Mouse (Mus musculus) left cerebral cortex, postnatal 25 days (tissue): ENCODE measurements around the gene Actrt3. TPM values are rescaled to one million over a fixed set of nuclear protein-coding genes. Genes with fewer than 3 reads are reported as not detected.
"Not testable (repeated sequence)": the region's sequence is repeated elsewhere in the genome, so short reads cannot be mapped to it uniquely, and the experiment has no call there.

Experiments used
- DNase-seq, 2 experiments: peaks; one replicate each; pipeline ENCODE4 v3.0.0; 2022; ENCODE audit warnings: low spot score in 2 of 2, mixed read lengths in 1 of 2
- intact Hi-C: fragments of 180-260 bp; cut with DNase I; formaldehyde crosslinking; loops from one replicate; pipeline ENCODE4 v1.15.1; 2025
- total RNA-seq, 2 experiments: library from RNA; stranded (reverse); gene quantifications; 2 replicates each; pipeline ENCODE4 v1.2.3; 2021

The Actrt3 gene
- total RNA-seq, 2 experiments from 2014 or later = 0.78 to 0.82 TPM

GRCm38 (mm10) chr3:30593719-30594485 lies 5.8 kb downstream of the Actrt3 start:
- intact Hi-C loops = no loop called here
- peak in 1 of 2 experiments; percentile 13 for DNase-seq

DNA sequence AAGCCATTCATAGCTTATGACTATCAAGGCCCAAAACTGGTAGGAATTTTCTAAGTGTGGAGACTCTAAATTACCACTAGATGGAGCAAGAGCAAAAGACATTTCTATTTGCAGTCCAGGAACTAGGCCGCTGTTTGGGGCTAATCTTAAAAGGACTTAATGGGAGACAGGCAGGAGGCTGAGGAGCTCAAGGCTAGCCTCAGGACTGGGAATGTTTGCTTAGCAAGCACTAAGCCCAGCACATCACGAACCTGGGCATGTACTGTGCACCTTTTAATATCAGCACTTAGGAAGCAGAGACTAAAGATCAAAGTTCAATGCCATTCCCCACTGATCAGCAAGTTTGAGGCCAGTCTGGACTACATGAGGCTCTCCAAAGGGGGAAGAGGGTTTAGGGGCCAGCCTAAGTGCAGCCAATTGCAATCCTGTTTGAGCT lies 7.3 kb downstream of the Actrt3 start:
- DNase-seq = peak in 1 of 2 experiments; percentile 41
- intact Hi-C loops = no loop called here

- no peak for DNase-seq
- intact Hi-C loops = no loop called here
Measured at GRCm38 (mm10) chr3:30588865-30589264, 10.9 kb downstream of the Actrt3 start.

DNA sequence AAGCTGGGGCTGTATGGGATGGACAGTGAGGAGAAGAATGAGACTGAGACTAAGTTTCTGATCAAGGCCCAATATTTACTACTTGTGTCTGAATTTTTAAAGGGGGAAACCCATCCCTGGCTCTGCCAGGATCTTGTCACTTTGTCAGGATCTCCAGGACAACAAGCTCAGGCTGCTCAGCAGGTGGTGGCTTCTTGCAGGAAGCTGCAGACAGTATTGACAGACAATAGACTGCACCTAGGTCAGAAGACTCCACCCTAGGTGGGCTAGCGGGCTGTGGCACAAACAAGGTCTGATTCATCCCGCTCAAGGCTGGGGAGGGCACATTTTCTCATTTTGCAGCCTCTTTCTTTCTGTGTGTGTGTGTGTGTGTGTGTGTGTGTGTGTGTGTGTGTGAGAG lies 26.2 kb downstream of the Actrt3 start:
- intact Hi-C loops = no loop called here
- DNase-seq = no peak

DNA sequence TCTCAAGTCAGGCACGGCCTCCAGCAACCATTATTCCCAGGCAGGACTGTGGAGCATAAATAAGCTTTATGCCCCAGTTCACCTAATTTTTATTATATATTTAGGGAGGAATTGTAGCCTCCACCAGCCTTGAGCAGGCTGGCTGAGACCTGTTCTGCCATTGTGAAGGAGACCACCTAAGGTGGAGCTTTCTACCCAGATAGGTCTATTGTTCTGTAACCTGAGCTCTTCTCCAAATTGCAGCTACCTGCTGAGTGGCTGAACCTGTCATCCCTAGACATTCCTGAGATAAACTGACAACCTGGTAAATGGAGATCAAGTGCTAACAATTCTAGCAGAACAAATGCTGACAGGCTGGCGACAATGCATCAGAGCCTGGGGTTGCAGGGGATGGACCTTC lies 33.4 kb downstream of the Actrt3 start:
- not testable (repeated sequence) for DNase-seq
- intact Hi-C loops = loop anchor here (10.0 kb wide), 1 partner anchor 1532 kb away; no protein-coding TSS in a partner anchor

DNA sequence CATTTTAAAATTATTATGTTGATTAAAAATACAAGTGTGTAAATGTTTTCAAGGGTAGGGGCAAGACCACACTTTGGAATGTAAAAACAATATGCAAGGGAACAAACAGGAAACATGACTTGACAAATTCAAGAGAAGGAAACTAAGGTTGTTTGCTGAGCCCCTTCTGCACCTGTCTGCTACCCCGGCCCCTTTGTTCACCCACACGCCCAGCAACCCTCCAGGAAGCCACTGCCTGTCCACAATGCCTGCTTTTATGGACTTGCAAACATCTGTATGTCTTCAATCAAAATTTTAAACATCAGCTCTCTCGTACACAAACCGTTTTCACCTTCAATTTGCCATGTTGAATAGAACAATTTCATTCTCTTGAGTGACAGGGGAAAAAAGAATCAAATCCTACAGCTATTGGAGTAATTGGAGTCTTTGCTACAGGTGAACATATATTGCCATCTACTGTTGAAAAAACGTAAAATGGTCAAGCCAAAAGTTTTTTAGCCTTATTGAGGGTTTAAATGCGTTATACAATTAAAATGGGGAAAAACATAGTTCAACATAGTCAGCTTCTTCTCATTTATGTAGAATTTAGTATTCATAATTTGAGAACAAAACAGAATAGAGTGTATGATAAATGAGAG lies 38.9 kb downstream of the Actrt3 start:
- no peak for DNase-seq
- intact Hi-C loops = loop anchor here (2.0 to 10.0 kb wide), 3 partner anchors 748 to 1526 kb away; no protein-coding TSS in a partner anchor

DNA sequence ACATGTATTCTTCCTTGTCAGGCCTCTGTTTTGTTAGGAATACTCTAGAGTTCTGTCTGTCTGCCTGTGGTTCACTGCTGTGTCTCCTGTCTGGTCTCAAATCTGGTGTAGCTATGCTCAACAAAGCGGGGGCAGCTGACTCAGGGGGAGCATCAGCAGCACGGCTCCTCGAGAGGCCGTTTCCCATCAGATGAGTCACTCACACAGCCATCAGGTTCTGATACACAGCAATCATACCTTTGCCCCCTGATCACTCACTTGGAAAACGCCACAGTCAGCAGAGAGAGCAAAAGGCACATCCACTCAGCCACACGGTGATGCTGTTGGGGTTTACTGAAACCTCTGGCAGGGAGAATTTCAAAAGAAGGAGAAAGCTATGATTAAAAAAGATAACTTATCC lies 46.0 kb downstream of the Actrt3 start:
- intact Hi-C loops = no loop called here
- no peak for DNase-seq

DNA sequence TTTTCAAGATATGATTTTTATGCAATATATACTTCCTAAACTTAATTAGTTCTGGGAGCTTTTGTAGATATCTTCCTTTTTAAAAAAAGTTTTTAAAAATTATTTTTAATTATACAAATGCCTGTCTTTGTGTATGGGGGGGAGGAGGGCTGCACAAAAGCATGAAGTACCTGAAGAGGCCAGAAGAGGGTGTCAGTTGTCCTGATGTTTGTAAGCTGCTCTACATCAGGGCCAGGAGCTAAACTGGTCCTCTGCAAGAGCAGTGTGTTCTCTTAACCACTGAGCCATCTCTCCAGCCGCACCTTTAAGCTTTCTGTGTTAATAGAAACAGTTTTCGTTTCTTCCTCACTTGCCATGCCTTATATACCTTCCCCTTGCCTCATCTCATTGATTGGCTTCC lies 49.5 kb downstream of the Actrt3 start:
- intact Hi-C loops = no loop called here
- DNase-seq = peak in 1 of 2 experiments; percentile 2

- DNase-seq = peak in 1 of 2 experiments; percentile 42
- intact Hi-C loops = loop anchor here (5.0 kb wide), 1 partner anchor 1502 kb away; no protein-coding TSS in a partner anchor
Measured at GRCm38 (mm10) chr3:30548928-30549327, 50.8 kb downstream of the Actrt3 start.

DNA sequence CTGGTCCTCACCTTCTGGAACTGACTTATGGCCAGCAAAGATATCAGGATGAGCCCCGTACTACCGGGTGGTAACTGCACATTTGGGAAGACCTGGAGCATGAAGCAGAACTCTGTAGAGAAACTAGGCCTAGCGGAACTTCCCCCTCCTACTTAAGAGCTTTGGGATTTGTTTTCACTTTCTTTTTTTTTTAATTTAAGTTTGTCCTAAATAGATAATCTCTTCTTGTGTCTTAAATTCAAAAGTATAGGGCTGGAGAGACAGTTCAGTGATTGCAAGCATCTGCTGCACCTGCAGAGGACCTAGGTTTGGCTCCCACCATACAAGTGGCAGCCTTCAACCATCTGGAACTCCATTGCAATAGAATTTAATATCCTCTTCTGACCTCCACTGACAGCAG lies 51.8 kb downstream of the Actrt3 start, which contains the start of gene Mecom:
Mecom (minus strand) TSS at position 101 of the 400 bp plus-strand sequence.
- intact Hi-C loops = loop anchor here (5.0 kb wide), 1 partner anchor 1501 kb away; no protein-coding TSS in a partner anchor
- no peak for DNase-seq

Other genes with a start within 250 kb of the Actrt3 start
- 1 to 10 TPM; 3.0 to 3.2 TPM for gene Mecom, start 51.9 kb downstream of the Actrt3 start, total RNA-seq
- gene Mynn, start 2.1 kb upstream of the Actrt3 start, total RNA-seq = 10 to 100 TPM; 14.7 to 18.8 TPM
- not detected for gene Lrriq4, start 44.6 kb upstream of the Actrt3 start, total RNA-seq
- under 1 TPM in 1 of 2 experiments, not detected in 1; 0.16 TPM for gene Lrrc34, start 47.9 kb upstream of the Actrt3 start, total RNA-seq
- not detected for gene Lrrc31, start 99.9 kb upstream of the Actrt3 start, total RNA-seq
- not detected for gene Samd7, start 146.4 kb upstream of the Actrt3 start, total RNA-seq
- gene Sec62, start 192.9 kb upstream of the Actrt3 start, total RNA-seq = 100 to 1,000 TPM; 115 to 117 TPM